Mouse (Mus musculus): ENCODE data around the gene Hic2.
"Not testable (repeated sequence)": the region's sequence is repeated elsewhere in the genome, so short reads cannot be mapped to it uniquely, and the experiment has no call there.

Hic2 gene

DNA sequence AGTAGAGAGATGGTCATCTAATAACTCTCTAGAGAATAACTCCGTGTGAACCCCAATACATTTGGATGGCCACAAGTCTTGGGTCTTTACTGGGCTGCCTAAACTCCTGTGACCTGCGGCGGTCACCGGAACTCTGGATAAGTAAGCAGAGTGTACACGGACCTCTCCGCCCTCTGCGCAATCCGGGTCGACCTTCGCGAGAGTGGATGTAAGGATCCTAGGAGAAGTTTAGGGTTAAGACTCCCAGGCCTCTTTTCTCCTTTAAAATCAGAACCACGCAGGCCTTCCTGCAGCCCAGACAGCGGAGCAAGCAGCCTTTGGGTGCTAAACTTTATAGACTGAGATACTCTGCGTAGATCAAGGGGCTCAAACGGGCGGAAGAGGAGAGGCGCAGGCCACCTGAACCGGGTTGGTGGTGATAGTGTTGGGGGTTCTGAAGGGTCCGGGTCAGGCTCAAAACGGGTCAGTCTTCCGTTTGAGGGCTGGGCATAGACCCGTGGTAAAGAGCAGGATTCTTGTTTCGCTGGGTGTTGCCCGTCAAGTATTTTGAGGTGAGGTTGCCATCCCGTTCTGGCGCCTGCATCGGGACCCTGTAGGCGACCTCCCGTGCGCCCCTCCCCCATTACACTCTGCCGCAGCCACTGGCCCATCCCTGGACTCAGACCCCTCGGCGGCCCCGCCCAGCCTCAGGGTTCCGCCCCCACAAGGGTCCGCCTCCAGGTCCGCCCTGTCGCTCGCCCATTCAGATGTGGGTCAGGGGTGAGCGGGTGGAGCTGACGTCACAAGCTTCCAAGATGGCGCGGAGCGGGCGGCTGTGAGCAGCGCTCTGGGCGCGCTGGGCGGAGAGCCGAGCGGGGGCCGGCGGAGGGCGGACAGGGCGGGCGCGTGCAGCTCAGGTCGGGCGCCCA lies at the start of gene Hic2:
Hic2 (plus strand) TSS at position 779 of the 908 bp plus-strand sequence.
- DNase-seq (ENCODE audit: low read depth, low spot score): peak; percentile 95

DNA sequence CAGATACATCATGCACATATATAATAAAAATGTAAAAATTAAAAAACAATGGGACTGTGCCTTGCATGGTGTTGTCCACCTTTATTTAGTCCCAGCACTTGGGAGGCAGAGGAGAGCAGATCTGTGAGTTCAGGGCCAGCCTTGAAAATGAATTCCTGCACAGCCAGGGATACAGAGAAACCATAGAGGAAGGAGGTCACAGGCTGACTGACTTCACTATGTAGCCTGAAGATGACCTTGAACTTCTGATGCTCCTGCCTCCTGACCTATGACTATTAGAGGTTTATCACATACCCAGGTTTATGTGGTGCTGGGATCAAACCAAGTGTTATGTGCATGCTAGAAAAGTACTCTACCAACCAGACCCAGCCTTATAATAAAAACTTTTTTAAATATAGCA lies 47.9 kb upstream of the Hic2 start:
- DNase-seq (ENCODE audit: low read depth, low spot score): no peak

DNA sequence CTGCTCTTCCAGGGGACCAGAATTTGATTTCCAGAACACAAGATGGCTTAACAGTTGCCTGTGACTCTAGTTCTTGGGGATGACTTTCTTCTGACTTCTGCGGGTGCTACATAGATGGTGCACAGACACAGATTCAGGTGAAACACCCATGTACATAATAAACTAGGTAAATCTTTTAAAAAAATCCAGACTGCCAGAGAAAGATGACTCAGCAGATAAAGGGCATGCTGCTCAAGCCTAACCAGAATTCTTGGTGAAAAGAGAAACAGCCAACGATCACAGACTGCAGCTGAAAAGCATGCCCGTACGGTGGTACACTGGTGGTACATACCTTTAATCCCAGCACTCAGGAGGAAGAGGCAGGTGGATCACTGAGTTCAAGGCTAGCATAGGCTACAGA lies 39.5 kb upstream of the Hic2 start:
- no peak for DNase-seq (ENCODE audit: low read depth, low spot score)

DNA sequence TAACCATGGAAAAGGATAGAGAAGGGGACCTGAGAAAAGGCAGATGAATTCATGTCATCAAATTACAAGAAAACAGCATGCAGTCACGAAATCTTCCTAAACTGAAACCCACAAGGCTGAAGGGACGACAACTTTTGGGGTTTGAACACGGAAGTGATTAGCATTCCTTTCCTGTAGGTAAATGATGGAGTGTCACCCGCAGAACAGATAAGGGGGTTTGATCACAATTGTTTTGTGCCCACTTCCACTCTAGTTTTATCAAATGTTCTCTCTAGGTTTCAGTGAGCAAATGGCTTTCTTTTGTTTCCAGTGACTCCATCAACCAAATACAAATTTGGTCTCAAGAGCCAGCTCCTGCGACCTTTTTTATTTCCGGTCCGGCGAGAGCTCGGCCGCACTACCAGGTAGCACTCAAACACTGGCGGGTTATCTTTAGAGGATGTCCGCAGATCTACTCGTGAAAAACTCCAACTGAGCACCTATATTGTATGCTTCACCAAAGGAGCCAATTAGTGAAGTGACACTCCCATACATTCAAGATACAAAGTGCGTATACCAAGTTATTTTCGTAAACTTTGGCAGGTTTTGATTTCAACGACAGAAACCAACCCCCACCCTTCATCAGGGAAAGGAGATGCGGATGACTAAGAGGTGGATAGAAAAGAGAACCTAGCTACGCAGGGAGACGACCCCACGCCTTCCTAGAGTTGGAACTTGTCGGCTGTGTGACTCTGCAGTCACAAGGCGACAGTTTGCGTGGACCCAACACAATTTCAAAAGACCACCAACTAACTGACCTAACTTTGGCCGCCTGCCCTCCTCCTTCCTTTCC lies 33.0 kb upstream of the Hic2 start:
- DNase-seq (ENCODE audit: low read depth, low spot score): no peak

DNA sequence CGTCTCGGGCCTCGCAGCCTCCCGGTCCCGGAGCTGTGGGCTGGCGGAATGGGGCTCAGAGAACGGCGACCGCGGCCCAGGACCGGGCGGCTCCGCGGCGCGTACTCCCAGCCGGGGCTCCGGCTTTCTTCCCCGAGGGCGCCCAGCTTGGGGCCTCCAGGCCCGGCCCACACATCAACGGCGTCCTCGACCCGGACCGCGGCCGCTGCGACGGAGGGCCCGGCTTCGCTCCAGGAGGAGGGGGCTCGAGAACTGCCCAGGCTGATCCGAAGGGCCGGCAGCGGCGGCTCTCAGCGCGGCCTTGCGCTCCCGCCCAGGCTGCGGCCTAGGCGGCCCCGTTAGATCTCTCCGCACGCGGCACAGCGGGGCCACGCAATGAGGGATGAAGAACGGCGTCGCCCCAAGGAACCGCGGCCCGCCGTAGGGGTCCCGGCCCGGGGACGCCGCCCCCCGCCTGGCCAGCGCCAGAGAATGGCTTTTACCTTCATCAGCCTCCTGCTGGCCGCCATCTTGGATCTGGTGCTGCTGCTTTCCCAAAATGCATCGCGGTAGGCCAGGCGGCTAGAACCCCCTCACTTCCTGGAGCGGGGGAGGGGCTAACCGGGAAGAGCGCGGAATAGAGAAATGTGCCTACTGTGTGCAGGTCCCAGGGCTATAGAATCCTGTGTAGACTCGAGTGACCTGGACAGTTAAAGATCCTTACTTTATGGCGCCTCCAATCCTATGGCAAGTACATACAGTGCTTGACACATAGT lies 32.2 kb upstream of the Hic2 start:
- peak; percentile 61 for DNase-seq (ENCODE audit: low read depth, low spot score)

DNA sequence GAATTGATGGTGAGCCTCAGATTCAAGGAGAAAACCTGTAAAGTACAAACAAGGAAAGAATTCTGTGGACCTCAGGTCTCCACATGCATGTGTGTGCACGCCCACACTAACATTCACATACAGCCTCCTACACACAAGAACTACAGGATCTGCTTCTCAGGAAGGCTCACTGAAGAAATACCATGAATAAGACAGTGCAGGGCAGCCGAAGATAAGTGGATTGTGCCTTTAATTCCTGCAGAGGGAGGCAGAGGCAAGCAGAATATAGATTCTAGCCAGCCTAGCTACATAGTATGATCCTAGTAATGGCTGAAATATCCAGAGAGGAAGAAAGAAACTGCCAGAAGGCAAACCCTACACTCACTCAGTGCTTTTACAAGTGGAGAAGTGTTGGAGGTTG lies 31.4 kb upstream of the Hic2 start:
- no peak for DNase-seq (ENCODE audit: low read depth, low spot score)

DNA sequence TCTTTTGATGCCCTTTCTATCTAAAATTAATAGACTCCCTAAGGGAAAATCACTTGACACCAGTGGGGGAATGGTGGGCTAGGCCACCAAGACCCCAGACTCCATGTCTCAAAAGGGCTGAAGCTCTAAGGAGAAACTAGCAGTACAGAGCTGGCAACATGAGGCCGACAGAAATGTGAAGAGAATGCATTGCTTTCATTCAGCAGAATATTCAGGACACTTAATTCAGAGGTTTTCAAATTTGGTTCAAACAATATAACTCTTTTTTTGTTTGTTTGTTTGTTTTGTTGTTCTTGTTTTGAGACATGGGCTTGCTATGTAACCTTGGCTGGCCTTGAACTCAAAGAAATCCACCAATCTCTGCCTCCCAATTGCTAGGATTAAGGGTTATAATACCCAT lies 30.8 kb upstream of the Hic2 start, which contains the start of gene Ube2l3:
Ube2l3 (minus strand) TSS at position 101 of the 400 bp plus-strand sequence.
- DNase-seq (ENCODE audit: low read depth, low spot score): no peak

DNA sequence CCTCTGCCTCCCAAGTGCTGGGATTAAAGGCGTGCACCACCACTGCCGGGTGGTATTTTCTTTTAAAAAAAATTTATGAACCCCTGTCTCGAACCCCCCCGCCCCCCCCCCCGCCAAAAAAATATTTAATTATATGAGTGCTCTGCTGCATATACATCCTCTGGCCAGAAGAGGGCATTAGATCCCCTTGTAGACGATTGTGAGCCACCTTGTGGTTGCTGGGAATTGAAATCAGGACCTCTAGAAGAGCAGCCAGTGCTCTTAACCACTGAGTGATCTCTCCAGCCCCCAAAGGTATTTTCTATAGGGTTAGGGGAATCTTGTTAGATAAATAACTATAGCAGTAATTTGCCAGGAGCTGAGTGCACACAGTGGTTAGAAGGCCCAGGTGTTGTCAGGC lies 28.4 kb upstream of the Hic2 start:
- no peak for DNase-seq (ENCODE audit: low read depth, low spot score)

DNA sequence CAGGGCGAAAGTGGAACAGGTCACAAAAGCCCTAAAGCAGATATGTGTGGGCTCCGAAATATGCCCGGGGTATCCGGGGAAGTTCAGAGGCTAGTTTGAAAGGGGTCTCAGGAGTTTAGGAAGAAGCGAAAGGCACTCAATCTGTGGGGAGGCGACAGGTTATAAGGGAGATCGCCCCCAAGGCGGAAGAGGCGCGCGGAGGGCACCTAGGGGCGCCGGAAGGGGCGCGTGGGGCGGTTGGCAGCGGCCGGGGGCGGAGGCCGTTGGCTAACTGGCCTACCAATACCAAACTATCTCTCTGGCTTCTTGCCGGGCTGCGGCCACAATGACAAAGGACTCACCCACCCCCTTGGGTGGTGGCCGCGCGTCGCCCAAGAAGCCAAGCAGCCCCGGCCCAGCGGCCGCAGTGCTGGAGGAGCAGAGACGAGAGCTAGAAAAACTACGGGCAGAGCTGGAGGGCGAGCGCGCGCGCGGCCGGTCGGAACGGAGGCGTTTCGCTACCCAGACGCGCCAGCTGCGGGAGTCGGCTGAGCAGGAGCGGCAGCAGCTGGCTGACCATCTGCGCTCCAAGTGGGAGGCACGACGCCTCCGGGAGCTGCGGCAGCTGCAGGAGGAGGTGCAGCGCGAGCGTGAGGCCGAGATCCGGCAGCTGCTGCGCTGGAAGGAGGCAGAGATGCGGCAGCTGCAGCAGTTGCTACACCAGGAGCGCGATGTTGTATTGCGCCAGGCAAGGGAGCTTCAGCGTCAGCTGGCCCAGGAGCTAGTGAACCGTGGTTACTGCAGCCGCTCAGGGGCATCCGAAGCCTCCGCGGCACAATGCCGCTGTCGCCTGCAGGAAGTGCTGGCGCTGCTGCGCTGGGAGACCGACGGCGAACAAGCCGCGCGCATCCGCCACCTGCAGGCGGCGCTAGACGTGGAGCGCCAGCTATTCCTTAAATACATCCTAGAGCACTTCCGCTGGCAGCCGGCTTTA lies 24.7 kb upstream of the Hic2 start, which contains the start of gene Rimbp3:
Rimbp3 (plus strand) TSS at position 215 of the 973 bp plus-strand sequence.
- peak; percentile 87 for DNase-seq (ENCODE audit: low read depth, low spot score)

DNA sequence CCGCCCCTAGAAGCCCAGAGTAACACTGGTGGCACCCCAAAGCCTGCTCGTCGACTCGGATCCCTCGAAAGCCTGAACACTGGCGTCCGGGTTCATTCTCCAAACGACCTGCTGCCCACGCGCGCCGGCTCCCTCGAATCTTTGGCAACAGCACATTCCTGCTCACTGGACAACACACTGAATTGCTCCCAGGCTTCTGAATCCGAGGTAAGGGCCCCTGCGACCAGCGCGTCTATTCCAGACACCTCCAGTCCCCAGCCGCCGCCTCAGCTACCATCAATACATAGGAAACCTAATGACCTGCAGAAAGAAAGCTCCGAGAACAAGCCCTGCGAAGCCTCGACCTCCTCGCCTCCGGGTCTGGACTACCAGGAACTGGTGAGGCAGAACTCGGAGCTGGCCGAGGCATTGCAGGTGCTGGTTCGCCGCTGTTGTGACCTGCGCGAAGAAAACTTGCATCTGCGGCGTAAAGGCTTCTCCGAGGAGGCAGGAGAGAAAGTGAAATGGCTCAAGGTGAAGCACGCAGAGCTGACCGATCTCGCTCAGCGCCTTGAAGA lies 23.9 kb upstream of the Hic2 start:
- no peak for DNase-seq (ENCODE audit: low read depth, low spot score)

DNA sequence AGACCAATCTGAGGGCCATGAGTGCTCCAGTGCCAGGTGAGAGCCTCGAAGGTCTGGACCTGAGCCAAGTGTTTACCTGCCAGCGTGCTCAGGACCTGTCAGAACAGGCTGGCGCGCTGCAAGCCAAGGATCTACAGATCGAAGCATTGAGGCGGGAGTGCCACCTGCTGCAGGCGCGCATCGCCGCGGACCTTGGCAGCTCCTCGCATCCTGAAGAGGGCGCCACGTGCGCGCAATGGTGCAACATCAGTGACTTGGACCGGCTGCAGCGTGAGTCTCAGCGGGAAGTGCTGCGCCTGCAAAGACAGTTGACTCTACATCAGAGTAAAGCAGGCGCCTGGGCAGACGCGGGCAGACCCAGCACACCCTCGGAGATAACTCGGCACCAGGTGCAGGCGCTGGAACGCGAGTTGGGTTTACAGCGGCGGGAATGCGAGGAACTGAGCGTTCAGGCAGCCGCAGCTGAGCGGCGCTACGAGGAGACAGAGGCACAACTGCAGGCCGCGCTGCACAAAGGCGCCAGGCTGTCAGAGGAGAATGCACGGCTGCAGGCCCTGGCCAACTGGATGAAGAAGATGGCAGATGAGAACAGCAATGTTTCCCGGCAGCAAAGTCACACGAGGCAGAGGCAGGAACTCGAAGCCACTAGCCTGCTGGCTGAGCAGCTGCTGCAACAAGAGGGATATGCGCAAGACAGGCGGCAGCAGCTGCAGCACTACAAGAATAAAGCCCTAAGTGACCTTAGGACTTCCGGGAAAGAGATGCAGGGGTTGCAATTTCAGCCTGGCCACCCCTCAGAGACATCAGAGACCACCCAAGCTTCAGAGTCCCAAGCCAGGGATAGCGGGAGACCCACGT lies 23.2 kb upstream of the Hic2 start:
- no peak for DNase-seq (ENCODE audit: low read depth, low spot score)

DNA sequence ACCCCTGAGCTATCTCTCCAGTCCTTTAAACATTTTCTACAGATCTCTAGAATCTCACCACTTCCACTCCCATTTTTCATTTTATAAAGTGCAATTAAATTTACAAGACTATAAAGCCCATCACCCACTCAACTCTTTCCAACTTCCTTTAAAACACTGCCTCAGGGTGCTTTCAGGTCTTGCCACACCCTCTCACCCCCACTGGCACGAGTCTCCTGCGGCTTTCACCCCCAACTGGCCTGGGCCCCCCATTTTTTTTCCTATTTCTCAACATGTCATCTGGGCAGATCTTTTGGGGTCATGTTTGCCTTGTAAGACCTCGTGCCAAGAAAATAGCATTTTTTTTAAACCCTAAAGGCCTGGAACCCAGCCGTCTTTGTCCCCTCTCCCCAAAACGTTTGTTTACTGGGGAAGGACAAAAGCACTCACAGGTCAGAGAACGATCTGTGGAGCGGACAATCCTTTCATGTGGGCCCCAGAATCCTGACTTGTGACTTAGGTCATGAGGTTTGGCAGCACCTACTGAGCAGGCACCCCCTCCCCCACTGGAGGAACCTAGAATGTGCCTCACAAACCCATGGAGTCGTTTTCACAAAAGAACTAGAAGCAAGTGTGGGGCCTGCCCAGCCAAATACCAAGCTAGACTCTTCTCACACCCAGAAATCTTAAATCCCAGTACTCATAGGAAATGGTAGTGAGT lies 16.3 kb upstream of the Hic2 start:
- DNase-seq (ENCODE audit: low read depth, low spot score): no peak

DNA sequence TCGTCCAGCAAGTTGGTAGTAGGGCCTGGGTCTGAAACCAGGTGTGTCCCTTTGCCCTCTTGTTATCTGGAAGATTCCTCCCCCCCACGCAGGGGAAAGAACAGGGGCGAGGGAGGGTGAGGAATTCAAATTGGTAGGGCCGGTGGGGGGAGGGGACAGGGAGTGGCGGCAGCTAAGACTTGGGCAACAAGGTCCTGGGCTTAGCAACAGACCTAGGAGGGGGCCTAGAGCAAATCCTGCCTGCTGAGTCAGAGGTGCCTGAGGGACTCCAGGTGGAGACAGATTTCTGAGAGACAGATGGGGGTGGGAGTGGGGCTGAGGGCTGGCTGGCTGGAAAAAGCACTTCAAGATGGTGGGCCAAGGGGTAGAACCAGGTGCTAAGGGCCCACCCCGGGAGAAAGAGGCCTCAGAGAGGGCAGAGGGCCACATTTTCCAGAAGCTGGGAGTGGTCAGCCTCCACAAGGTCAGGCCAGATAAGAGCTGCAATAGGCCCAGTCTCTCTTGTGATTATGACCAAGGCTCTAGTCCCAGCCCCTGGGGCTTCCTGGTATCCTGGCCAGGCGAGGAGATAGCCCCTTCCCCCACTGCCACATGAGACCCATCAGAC lies 13.1 kb upstream of the Hic2 start:
- no peak for DNase-seq (ENCODE audit: low read depth, low spot score)

DNA sequence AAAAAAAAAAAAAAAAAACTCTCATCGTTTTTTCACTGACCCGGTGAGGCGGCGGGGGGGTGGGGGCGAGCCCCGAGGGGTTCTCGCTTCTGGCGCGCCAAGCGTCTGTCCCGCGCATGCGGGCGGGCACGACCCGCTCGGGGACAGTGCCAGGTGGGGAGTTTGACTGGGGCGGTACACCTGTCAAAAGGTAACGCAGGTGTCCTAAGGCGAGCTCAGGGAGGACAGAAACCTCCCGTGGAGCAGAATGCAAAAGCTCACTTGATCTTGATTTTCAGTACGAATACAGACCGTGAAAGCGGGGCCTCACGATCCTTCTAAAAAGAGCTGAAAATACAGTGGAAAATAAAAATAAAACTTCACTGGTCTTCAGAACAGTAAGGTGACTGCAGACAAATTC lies 11.2 kb upstream of the Hic2 start:
- peak; percentile 87 for DNase-seq (ENCODE audit: low read depth, low spot score)

DNA sequence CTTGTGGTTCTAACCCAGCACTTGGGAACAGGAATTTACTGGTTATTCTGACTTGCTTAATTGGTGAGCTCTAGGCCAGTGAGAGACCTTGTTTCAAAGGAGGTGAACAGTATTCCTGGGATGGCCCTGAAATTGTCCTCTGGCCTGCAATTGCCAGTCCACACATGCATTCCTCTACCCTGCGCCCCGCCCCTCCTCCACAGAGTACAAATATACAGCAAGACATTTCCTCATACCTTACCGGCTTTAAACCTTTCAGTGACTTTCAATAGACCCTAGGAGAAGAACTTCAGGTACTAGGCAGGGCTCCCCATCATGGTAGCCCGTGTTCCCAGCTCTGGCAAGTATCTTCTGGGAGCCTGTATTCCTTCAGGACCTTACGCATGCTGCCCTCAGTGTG lies 7.8 kb upstream of the Hic2 start:
- DNase-seq (ENCODE audit: low read depth, low spot score): no peak

DNA sequence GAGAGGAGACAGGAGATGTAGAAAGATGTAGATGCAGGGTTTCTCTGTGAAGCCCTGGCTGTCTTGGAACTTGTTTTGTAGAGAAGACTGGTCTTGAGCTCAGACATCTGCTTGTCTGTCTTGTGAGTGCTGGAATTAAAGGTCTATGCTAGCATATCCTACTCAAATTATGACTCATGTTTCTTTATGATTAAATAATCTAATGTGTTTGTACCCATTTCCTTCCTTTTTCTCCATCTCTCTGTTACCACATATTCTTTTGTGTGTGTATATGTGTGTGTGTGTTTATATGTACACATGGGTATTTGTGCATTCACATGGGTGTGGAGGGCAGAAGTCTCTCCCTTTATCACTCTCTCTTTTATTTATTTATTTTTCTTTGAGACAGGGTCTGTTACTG lies 6.9 kb upstream of the Hic2 start:
- DNase-seq (ENCODE audit: low read depth, low spot score): no peak

DNA sequence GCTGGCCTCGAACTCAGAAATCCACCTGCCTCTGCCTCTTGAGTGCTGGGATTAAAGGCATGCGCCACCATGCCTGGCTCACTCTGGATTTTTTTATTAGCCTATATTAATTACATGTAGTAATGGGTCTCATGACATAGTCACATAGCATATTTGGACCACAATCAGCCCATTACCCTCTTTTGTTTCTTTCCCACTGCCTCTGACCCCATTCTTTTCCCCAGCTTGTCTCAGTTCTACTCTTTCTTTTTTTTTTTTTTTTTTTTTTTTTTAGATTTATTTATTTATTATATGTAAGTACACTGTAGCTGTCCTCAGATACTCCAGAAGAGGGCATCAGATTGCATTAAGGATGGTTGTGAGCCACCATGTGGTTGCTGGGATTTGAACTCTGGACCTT lies 1.8 kb upstream of the Hic2 start:
- DNase-seq (ENCODE audit: low read depth, low spot score): not testable (repeated sequence)

Measured in WW6 (cell line).